Mouse (Mus musculus): ENCODE measurements around the gene Hecw2. TPM values are rescaled to one million over a fixed set of nuclear protein-coding genes. Genes with fewer than 3 reads are reported as not detected.

Gene Hecw2
- polyA plus RNA-seq, 1 experiment from 2014 or later, result 0.99 TPM

GRCm38 (mm10) chr1:54012414-54012813 is 182.6 kb downstream of the Hecw2 start:
- H3K27ac ChIP-seq, result no peak overlapping the region
- H3K4me1 ChIP-seq, result no peaks in the 10 kb centered on the region
- no peaks in the 10 kb centered on the region for H3K36me3 ChIP-seq
- H3K9ac ChIP-seq, result no peak overlapping the region
- no peak overlapping the region for H3K4me3 ChIP-seq
- no peaks in the 10 kb centered on the region for H3K27me3 ChIP-seq (replicated peaks)
- no peaks in the 10 kb centered on the region for H3K9me3 ChIP-seq (replicated peaks)
- 61% methylated on average over 3 of the region's 3 CpGs for WGBS (ENCODE audit: insufficient replicate concordance)
- ATAC-seq, result no peak
- no peak overlapping the region for H3K4me2 ChIP-seq

GRCm38 (mm10) chr1:54009418-54010064 is 185.4 kb downstream of the Hecw2 start:
- Histone ChIP-seq H3K27ac (no peak overlapping the region), H3K4me2 (no peak overlapping the region), H3K9ac (no peak overlapping the region), H3K27me3 (replicated peaks) (no peaks in the 10 kb centered on the region), H3K4me1 (no peaks in the 10 kb centered on the region), H3K9me3 (replicated peaks) (no peaks in the 10 kb centered on the region), H3K36me3 (no peaks in the 10 kb centered on the region), H3K4me3 (no peak overlapping the region)
- ATAC-seq, result no peak
- 69% methylated on average over 6 of the region's 6 CpGs for WGBS (ENCODE audit: insufficient replicate concordance)

- Histone ChIP-seq H3K27me3 (replicated peaks) (no peaks in the 10 kb centered on the region), H3K9me3 (replicated peaks) (no peaks in the 10 kb centered on the region), H3K36me3 (no peaks in the 10 kb centered on the region), H3K4me2 (no peak overlapping the region), H3K9ac (no peak overlapping the region), H3K4me3 (no peak overlapping the region), H3K4me1 (no peaks in the 10 kb centered on the region), H3K27ac (no peak overlapping the region)
- no peak for ATAC-seq
- 18% methylated on average over 5 of the region's 5 CpGs for WGBS (ENCODE audit: insufficient replicate concordance)
Observed at GRCm38 (mm10) chr1:54005860-54006386, 189.0 kb downstream of the Hecw2 start.

GRCm38 (mm10) chr1:54003288-54003687 is 191.7 kb downstream of the Hecw2 start:
- Histone ChIP-seq H3K9ac (no peak overlapping the region), H3K9me3 (replicated peaks) (no peaks in the 10 kb centered on the region), H3K4me3 (no peak overlapping the region), H3K4me1 (no peaks in the 10 kb centered on the region), H3K36me3 (no peaks in the 10 kb centered on the region), H3K27ac (no peak overlapping the region), H3K27me3 (replicated peaks) (no peaks in the 10 kb centered on the region), H3K4me2 (no peak overlapping the region)
- no peak for ATAC-seq
- 55% methylated on average over 3 of the region's 3 CpGs for WGBS (ENCODE audit: insufficient replicate concordance)

GRCm38 (mm10) chr1:54002077-54002476 is 192.9 kb downstream of the Hecw2 start:
- H3K4me3 ChIP-seq, result no peak overlapping the region
- H3K9ac ChIP-seq, result no peak overlapping the region
- 65% methylated on average over 2 of the region's 2 CpGs for WGBS (ENCODE audit: insufficient replicate concordance)
- no peak overlapping the region for H3K27ac ChIP-seq
- H3K4me2 ChIP-seq, result no peak overlapping the region
- H3K36me3 ChIP-seq, result no peaks in the 10 kb centered on the region
- H3K9me3 ChIP-seq (replicated peaks), result no peaks in the 10 kb centered on the region
- no peaks in the 10 kb centered on the region for H3K4me1 ChIP-seq
- ATAC-seq, result no peak
- no peaks in the 10 kb centered on the region for H3K27me3 ChIP-seq (replicated peaks)

- no peak for ATAC-seq
- H3K4me1 ChIP-seq, result no peaks in the 10 kb centered on the region
- H3K9me3 ChIP-seq (replicated peaks), result no peaks in the 10 kb centered on the region
- H3K9ac ChIP-seq, result no peak overlapping the region
- no peak overlapping the region for H3K4me2 ChIP-seq
- no peaks in the 10 kb centered on the region for H3K27me3 ChIP-seq (replicated peaks)
- no peak overlapping the region for H3K27ac ChIP-seq
- no peak overlapping the region for H3K4me3 ChIP-seq
- no peaks in the 10 kb centered on the region for H3K36me3 ChIP-seq
- whole genome bisulfite sequencing (ENCODE audit: insufficient replicate concordance), result 88% methylated on average over 1 of the region's 1 CpGs
Observed at GRCm38 (mm10) chr1:53997239-53997638, 197.7 kb downstream of the Hecw2 start.

GRCm38 (mm10) chr1:53986185-53986892 is 208.6 kb downstream of the Hecw2 start:
- Histone ChIP-seq H3K27ac (no peak overlapping the region), H3K9me3 (replicated peaks) (no peaks in the 10 kb centered on the region)
- 59% methylated on average over 8 of the region's 8 CpGs for WGBS (ENCODE audit: insufficient replicate concordance)

GRCm38 (mm10) chr1:53978514-53978831 is 216.5 kb downstream of the Hecw2 start:
- Histone ChIP-seq H3K4me3 (no peak overlapping the region), H3K27ac (no peak overlapping the region), H3K4me2 (no peak overlapping the region), H3K9ac (no peak overlapping the region), H3K36me3 (no peaks in the 10 kb centered on the region), H3K4me1 (no peaks in the 10 kb centered on the region), H3K27me3 (replicated peaks) (no peaks in the 10 kb centered on the region), H3K9me3 (replicated peaks) (no peaks in the 10 kb centered on the region)
- no peak for ATAC-seq
- WGBS (ENCODE audit: insufficient replicate concordance), result 55% methylated on average over 2 of the region's 2 CpGs

More at GRCm38 (mm10) chr1:53986185-53986892, 208.6 kb downstream of the Hecw2 start:
- no peak for ATAC-seq
- no peak overlapping the region for H3K9ac ChIP-seq
- H3K4me3 ChIP-seq, result no peak overlapping the region
- no peak overlapping the region for H3K4me2 ChIP-seq
- H3K4me1 ChIP-seq, result no peaks in the 10 kb centered on the region
- no peaks in the 10 kb centered on the region for H3K27me3 ChIP-seq (replicated peaks)
- no peaks in the 10 kb centered on the region for H3K36me3 ChIP-seq

- Histone ChIP-seq H3K27ac (no peak overlapping the region), H3K9me3 (replicated peaks) (no peaks in the 10 kb centered on the region), H3K4me3 (no peak overlapping the region), H3K4me2 (no peak overlapping the region), H3K4me1 (no peaks in the 10 kb centered on the region), H3K36me3 (no peaks in the 10 kb centered on the region), H3K27me3 (replicated peaks) (no peaks in the 10 kb centered on the region), H3K9ac (no peak overlapping the region)
- no peak for ATAC-seq
- 50% methylated on average over 8 of the region's 8 CpGs for WGBS (ENCODE audit: insufficient replicate concordance)
Observed at GRCm38 (mm10) chr1:53977806-53978513, 217.0 kb downstream of the Hecw2 start.

GRCm38 (mm10) chr1:53976721-53977120 is 218.2 kb downstream of the Hecw2 start:
- H3K9ac ChIP-seq, result no peak overlapping the region
- H3K4me1 ChIP-seq, result no peaks in the 10 kb centered on the region
- WGBS (ENCODE audit: insufficient replicate concordance), result 65% methylated on average over 5 of the region's 5 CpGs
- H3K36me3 ChIP-seq, result no peaks in the 10 kb centered on the region
- H3K27ac ChIP-seq, result no peak overlapping the region
- H3K4me2 ChIP-seq, result no peak overlapping the region
- ATAC-seq, result no peak
- no peaks in the 10 kb centered on the region for H3K27me3 ChIP-seq (replicated peaks)
- H3K4me3 ChIP-seq, result no peak overlapping the region
- no peaks in the 10 kb centered on the region for H3K9me3 ChIP-seq (replicated peaks)

GRCm38 (mm10) chr1:53976100-53976499 is 218.9 kb downstream of the Hecw2 start:
- Histone ChIP-seq H3K36me3 (no peaks in the 10 kb centered on the region), H3K9ac (no peak overlapping the region), H3K4me1 (no peaks in the 10 kb centered on the region), H3K4me3 (no peak overlapping the region), H3K4me2 (no peak overlapping the region; the same call in 1 of the 2 replicates), H3K27ac (no peak overlapping the region), H3K27me3 (replicated peaks) (no peaks in the 10 kb centered on the region), H3K9me3 (replicated peaks) (no peaks in the 10 kb centered on the region)
- WGBS (ENCODE audit: insufficient replicate concordance), result 64% methylated on average over 8 of the region's 8 CpGs
- ATAC-seq, result no peak

GRCm38 (mm10) chr1:53974941-53975340 is 220.0 kb downstream of the Hecw2 start:
- H3K27me3 ChIP-seq (replicated peaks), result no peaks in the 10 kb centered on the region
- H3K4me1 ChIP-seq, result no peaks in the 10 kb centered on the region
- no peak overlapping the region for H3K4me3 ChIP-seq
- H3K27ac ChIP-seq, result no peak overlapping the region
- no peak overlapping the region for H3K4me2 ChIP-seq
- H3K9ac ChIP-seq, result no peak overlapping the region
- 45% methylated on average over 4 of the region's 5 CpGs for WGBS (ENCODE audit: insufficient replicate concordance)
- no peaks in the 10 kb centered on the region for H3K36me3 ChIP-seq
- ATAC-seq, result no peak
- no peaks in the 10 kb centered on the region for H3K9me3 ChIP-seq (replicated peaks)

All from liver, embryonic 12.5 days (tissue).